Mouse (Mus musculus): Measurements from ENCODE around the gene Cntnap5b.

DNA sequence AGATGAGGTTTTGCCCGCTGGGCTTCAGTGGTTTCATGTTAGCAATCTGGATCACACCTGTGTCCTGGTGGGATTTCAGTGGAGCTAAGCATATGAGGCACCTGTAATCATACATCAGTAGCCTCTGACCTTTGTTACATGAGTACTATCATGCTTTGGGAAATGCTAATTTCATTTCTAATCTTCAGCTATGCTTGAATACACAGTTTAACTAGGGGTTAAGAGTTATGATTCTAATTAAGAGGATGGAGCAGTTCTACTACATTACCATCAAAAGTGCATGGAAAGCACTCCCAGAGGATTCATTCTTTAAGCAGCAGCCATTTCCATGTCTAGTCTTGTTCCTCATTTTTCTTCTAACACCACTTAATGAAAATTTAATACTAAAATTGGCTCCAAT is 538.1 kb downstream of the Cntnap5b start:
- no peak for TF ChIP-seq ZMIZ1 (IDR thresholded peaks at IDR 0.05; ENCODE audit: low read depth, low read length)
- no peak for TF ChIP-seq TCF12 (IDR thresholded peaks at IDR 0.05; ENCODE audit: low read depth, low read length)
- TF ChIP-seq CHD1 (IDR thresholded peaks at IDR 0.05; ENCODE audit: low read depth, low read length) = no peak
- no peak for TF ChIP-seq SMC3 (IDR thresholded peaks at IDR 0.05; ENCODE audit: low read depth, low read length)
- TF ChIP-seq ZC3H11A (IDR thresholded peaks at IDR 0.05; ENCODE audit: low read depth, low read length) = no peak
- TF ChIP-seq USF1 (IDR thresholded peaks at IDR 0.05; ENCODE audit: low read depth, low read length) = no peak
- TF ChIP-seq E2F4 (IDR thresholded peaks at IDR 0.05; ENCODE audit: insufficient replicate concordance, low read depth, low read length) = no peak
- TF ChIP-seq CTCF (conservative IDR thresholded peaks at IDR 0.05 in 1 of 2, IDR thresholded peaks at IDR 0.05 in 1 of 2; ENCODE audit: low read depth in 2 of 2, low read length in 2 of 2) = no peak
- no peak for TF ChIP-seq JUND (conservative IDR thresholded peaks at IDR 0.05; ENCODE audit: low read depth, low read length)
- no peak for TF ChIP-seq MEF2A (IDR thresholded peaks at IDR 0.05; ENCODE audit: borderline replicate concordance, low read depth, low read length)
- no peak for TF ChIP-seq ZNF384 (IDR thresholded peaks at IDR 0.05; ENCODE audit: low read depth, low read length)
- TF ChIP-seq POLR2A (IDR thresholded peaks at IDR 0.05; ENCODE audit: low read depth, low read length) = no peak
